Mouse (Mus musculus) frontal cortex, postnatal 10 days (tissue): Measurements from ENCODE around the gene Pole3.
"Not testable (repeated sequence)": the region's sequence is repeated elsewhere in the genome, so short reads cannot be mapped to it uniquely, and the experiment has no call there.

Experiments
- DNase-seq, 2 experiments: peaks; one replicate each; pipeline ENCODE4 v3.0.0; 2022; ENCODE audit warnings: low spot score in 2 of 2, mixed read lengths in 1 of 2

Gene Pole3

DNA sequence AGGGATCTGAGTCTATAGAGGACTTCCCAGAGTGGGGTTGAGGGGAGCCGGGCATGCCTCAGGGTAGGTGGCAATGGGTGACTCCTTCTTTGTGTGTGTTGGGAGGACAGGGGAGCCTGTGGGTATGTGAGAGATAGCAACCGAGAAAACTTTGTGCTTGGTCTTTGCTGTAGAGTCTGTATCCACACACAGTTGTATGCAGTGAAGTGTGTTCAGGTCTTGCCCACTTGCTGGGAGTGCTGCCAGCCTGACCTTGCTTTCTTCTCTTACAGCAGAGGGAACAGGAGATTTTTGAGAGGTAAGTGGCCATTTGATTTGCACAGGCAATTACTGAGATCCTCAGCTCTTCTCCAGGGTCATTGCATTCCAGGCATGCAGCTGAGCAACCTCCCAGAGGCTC, 37.0 kb downstream of the Pole3 start:
- no peak for DNase-seq

DNA sequence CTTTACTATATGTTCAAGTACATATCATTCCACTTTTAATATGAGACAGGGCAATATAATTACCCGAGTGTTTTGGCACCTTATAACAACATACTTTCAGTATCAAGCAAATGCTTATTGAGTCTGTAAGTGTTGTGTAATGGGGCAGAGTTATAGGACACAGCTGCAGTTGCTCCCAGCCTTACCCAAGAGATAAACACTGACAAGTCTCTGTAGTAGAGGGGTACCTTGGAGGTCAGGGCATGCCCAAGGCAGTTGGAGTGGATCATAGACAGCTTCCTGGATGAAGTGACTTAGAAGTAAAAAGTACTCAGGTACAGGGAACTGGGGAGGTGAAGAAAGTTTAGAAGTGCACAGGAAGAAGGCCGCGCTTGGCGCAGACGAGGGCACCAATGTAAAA, 37.7 kb downstream of the Pole3 start:
- no peak for DNase-seq

- DNase-seq, result no peak
These were observed 38.6 kb downstream of the Pole3 start for GRCm38 (mm10) chr4:62486162-62486696.

DNA sequence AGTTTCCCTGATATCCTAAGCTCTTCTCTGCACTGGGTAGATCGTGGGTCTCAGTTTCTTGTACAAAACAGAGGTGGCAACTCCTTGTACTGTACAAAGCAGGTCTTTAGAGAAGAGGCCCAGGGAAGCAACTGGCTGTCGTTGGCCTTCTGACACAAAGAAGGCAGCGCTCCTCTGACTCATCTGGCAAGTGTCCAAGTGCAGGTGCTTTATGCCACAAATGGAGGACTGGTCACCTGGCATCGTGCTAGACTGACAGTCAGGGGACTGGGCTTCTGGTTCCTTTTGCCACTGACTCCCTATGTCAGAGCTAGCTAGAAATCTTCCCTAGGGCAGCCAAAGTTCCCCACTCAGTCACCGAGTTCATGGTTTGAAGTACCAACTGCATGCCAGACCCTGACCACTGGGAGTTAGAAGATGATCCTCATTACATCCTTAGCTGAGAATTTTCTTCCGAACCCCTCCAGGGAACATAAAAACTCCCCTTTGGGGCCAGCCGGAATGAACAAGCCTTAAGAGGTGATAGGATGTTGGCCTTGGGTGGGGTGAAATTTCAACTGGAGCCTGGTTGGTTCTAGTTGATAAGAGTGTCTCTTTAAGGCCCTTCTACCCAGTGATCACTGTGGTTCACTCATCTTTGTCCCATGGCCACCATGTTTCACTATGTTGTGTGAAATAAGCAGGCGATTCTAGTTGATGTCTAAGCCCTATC, 39.3 kb downstream of the Pole3 start:
- DNase-seq, result no peak

GRCm38 (mm10) chr4:62484928-62485327, 39.9 kb downstream of the Pole3 start:
- no peak for DNase-seq

- no peak for DNase-seq
These were observed 43.9 kb downstream of the Pole3 start for GRCm38 (mm10) chr4:62480709-62481605.

DNA sequence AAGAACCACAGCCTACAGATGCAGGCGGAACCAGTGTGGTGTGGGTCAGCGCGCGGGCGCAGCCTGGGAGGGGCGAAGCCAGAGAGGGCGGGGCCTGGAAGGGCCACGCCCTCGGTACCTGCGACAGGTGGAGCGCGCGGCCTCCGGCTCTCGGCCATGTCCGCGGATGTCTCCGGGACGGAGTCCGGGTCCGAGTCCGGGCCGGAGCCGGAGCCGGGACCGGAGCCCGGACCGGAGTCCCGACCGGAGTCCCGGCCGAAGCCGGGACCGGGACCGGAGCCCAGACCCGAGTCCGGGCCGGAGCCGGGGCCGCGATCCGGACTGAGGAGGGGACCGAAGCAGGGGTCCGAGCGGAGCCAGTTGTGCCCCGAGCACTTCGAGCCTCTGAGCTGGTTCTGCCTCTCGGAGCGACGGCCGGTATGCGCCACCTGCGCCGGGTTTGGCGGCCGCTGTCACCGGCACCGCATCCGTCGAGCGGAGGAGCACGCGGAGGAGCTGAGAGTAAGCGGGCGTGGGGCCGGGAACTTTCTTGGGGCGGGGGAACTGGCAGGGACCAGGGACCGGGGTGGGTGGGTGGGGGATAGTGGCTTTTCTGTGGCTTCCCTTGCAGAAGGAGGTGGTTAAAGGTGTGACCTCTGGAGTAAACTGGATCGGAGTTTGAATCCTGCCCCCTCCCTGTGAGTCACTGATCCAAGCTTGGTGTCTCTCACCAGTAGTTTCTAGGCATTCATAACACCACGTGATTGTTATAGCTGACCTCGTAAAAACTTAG, 44.7 kb downstream of the Pole3 start, which contains the start of gene Bspry:
TSS of gene Bspry (plus strand) at position 117 of the 772 bp plus-strand sequence.
- no peak for DNase-seq

DNA sequence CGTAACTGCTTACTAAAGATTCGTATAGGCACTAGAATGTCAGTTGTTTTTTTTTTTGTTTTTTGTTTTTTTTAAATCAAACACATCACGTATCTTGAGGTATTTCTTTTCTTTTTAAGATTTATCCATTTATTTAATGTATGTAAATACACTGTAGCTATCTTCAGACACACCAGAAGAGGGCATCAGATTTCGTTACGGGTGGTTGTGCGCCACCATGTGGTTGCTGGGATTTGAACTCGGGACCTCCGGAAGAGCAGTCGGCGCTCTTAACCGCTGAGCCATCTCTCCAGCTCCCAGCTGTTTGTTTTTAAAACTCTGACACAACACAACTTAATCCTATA, 45.3 kb downstream of the Pole3 start:
- not testable (repeated sequence) for DNase-seq

- DNase-seq, result no peak
These were observed 47.2 kb downstream of the Pole3 start for GRCm38 (mm10) chr4:62477542-62478244.

GRCm38 (mm10) chr4:62475793-62476192, 49.1 kb downstream of the Pole3 start:
- no peak for DNase-seq

GRCm38 (mm10) chr4:62475131-62475530, 49.7 kb downstream of the Pole3 start:
- DNase-seq, result no peak
